Mouse (Mus musculus) urinary bladder, postnatal 10 days (tissue): Measurements from ENCODE around the gene Osbpl8.

Source experiments
- DNase-seq: peaks from one replicate; pipeline ENCODE4 v3.0.0; 2022; ENCODE audit warnings: low spot score

Gene Osbpl8

DNA sequence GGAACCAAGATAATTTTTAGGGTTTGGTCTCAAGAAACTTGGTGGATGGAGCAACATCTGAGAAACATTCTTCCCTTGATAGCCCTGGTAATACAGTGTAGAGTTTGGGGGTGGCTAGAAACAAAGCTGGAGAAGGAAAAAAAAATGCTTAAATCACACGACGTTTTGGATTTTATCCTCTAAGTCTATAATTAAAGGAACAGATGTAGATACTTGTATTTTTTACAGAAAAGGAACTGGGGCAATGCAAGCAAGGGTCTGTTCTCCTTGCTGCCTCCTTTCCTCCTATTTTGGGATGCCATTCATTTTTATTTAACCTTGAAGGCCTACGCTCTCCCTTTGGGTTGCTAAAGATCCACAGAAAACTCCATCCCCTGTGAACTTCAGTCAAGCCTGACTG, 151.4 kb downstream of the Osbpl8 start:
- no peak for DNase-seq

GRCm38 (mm10) chr10:111318021-111318420, 153.5 kb downstream of the Osbpl8 start:
- no peak for DNase-seq

DNA sequence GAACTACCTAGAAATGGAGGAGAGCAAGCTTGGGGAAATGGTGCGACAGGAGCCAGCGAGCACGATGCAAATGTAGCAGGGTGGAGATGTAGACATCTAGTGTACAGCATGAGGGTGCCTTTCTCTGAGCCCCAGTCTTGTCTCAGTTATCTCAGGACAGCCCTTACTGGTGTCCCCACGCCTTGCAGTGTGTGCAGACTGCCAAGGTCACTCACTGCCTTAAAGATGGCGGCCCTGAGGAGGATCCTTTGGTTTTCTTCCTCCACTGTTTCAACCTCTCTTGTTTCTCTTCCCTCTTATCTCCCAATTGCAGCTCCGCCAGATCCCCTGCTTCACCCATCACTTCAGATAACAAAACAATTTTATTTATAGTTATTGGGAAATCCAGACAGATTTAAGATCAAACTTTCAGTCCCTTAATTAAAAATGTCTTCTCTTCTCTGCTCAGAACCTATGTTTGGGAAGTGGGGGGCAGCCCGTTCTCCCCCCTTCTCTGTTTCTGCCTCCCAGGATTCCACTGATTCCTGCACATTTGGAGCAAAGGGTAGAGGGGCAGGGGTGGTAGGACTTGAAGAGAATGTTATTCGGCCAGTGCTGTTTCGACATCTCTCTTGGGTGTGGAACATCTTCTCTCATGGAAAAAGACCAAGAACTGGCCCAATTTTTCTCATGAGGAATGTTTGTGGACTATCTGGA, 154.4 kb downstream of the Osbpl8 start:
- no peak for DNase-seq

DNA sequence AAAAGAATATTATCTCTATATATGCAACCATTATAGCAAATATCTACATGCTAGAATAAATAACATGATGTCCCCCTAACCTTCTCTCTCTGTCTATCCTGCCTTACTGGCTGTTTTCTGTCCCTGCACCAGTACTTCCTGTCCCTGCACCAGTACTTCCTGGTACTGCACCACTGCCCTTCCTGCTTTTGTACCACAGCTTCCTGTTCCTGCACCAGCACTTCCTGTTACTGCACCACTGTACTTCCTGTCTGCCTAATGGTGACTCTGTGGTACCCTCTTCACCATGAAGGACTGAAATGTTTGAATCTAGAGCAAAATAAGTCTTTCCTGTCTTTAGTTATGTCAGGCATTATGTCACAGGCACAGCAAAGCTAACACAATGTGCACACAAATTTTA, 156.0 kb downstream of the Osbpl8 start:
- no peak for DNase-seq

GRCm38 (mm10) chr10:111327957-111328356, 163.4 kb downstream of the Osbpl8 start:
- DNase-seq = no peak

- no peak for DNase-seq
Observed at GRCm38 (mm10) chr10:111329326-111329725, 164.8 kb downstream of the Osbpl8 start.

GRCm38 (mm10) chr10:111334902-111335301, 170.3 kb downstream of the Osbpl8 start:
- DNase-seq = no peak

DNA sequence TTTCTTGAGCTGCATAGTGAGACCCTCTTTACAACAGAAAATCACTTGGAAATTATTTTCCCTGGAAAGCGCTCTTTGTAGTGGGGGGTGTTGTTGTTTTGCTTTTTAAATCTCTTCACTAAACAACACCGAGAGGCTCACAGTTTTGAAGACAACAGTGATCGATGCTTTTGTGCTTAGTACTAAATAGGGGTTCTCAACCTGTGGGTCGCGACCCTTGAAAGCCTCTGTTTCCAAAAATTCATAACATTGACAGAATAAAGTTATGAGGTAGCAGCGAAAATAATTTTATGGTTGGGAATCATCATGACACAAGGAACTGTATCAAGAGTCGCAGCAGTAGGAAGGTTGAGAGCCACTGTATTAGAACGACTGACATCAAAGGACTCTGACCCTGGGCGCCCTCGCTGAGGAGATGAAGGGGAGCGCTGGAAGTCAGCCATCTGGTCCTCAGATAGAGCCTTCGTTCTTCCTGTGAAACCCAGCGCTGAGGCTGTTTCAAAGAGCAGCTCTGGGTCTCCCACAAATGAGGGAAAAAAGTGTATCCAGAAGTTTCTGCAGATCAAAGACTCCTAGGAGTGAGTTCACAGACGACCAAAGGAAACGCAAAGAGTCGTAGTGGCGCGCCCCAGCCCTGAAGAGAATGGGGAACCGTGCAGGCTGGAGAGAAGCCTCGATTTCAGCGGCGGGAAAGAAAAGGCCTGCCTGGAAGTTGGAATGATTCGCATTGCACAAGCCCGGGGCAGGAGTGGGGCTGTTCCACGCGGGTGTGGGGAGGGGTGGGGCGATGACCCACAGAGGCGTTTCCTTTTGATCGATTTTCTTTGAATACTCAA, 171.2 kb downstream of the Osbpl8 start:
- no peak for DNase-seq

DNA sequence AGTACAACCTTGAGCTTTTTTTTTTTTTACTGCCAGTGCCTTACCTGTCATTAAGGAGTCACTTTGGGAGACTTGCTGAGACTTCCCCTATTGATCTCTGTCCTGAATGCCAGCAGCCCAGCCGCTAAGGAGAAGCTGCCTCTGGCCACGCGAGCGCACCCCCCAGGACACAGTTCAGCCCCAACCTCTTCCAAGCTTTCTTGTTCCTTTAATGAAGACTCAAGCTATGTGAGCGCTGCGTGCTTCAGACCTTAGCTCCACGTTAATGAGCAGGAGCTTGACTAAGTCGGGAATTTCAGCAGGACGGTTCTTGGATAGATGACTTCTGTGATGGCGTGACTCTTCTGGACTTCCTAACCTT, 171.8 kb downstream of the Osbpl8 start:
- no peak for DNase-seq

DNA sequence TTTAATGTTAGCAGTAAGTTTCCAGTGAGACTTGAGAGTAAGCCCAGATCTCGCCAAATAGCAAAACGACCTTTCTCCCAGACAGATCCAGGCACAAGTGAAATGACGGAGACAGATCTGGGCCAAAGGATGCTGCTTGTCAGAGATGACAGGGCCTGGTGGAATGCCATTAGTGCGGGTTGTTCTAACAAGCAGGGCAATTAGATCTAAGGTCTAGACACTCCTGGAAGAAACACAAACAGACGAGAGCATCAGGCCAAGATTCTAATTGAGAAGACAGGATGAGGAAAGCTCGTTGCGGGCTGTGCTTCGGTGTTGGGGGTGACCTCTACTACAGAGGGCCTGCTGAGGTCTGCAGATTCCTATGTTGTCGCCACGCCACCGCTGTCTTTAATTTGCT, 174.7 kb downstream of the Osbpl8 start:
- no peak for DNase-seq

DNA sequence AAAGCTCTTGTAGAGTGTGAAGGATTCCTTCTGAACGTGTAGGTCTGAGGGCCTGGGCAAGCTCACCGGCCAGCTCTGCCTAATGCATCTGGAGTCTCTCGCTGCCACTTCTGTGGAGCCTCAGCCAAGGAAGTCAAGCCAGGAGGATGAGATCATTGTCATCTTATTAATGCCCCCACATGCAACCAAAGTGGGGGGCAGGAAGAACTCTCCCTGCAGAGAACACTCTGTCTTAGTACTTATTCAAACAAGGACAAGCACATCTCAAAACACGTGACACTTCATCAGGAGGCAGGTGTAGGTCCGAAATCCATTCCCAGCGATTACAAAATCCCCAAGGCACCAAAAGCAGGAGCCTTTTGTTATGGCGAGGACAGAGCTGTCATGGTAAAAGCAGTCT, 177.2 kb downstream of the Osbpl8 start:
- no peak for DNase-seq

DNA sequence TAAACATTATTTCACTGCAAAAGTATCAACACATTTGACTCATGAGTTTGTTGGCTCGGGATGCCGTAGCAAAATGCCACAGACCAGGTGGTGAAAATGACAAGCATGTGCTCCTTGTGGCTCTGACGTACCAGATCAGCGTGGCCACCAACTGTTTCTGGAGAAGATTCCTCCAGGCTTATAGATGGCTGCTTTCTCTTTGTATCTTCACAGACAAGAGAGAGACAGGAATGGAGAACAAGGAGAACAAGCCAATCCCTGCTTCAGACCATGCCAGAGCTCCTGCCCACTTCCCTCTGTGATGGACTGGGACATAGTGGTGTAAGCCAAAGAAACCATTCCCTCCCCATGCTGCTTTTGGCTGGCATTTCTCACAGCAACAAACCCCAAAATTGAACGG, 179.0 kb downstream of the Osbpl8 start:
- DNase-seq = no peak
